Mouse (Mus musculus): ENCODE results near the gene Olfr1291-ps1. TPM values are rescaled to one million over a fixed set of nuclear protein-coding genes. Genes with fewer than 3 reads are reported as not detected.

Gene Olfr1291-ps1
- polyA plus RNA-seq (2015; fragmentation: Nextera tagmentation; extraction: Ambion mirVana) = not detected in 2 replicates

DNA sequence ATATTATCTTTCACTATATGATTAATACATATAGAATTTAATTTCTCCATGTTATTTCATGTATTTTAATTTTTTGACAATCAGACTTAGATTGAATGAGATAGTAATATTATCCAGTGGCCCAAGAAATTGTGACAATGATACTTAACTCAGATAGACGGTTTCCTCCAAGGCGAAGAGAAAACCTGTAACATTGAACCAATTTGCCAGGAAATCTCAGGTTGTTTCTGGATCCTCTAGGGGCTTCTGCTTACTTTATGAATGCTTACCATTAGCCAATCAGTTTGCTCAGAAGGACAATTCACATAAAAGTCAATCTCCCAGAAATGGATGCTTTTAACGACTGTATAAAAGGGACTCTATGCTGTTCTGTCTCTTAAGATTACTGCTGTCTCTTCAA is at the start of gene Olfr1291-ps1:
Gene Olfr1291-ps1 (plus strand): TSS at position 301 of the 400 bp plus-strand sequence.
- 87% methylated on average over 3 of the region's 3 CpGs for WGBS
- Histone ChIP-seq H3K4me1 (ENCODE audit: control insufficient read depth, insufficient read depth, low read length) (no peaks in the 10 kb centered on the region), H3K4me3 (replicated peaks; ENCODE audit: low read length) (no peak within 1 kb of the TSS)

DNA sequence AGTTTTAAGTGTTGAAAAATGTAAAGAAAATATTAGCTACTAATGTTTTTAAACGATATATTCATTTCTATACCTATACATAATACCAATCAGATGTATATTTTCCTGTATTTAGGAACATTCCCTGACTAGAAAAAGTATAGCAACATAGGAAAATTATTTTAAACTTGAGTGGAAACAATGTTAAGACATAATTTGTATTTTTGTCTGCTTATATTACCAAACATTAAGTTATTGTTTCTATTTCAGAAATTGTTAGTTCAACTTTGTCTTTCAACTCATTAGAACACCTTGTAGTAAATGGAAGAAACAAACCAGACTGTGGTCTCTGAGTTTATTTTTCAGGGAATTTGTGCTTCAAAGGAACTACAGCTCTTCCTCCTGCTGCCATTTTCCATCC is 48.1 kb upstream of the Olfr1291-ps1 start, which contains the start of gene Olfr1287:
Gene Olfr1287 (plus strand): TSS at position 301 of the 400 bp plus-strand sequence.
- 71% methylated on average over 1 of the region's 1 CpGs for WGBS
- Histone ChIP-seq H3K4me2 (ENCODE audit: low read depth, low read length) (no peak within 1 kb of the TSS), H3K4me1 (ENCODE audit: control insufficient read depth, insufficient read depth, low read length) (no peaks in the 10 kb centered on the region), H3K9ac (ENCODE audit: low read length) (no peak within 1 kb of the TSS), H3K27me3 (ENCODE audit: control insufficient read depth, insufficient read depth, low read length) (no peaks in the 10 kb centered on the region), H3K9me3 (replicated peaks; ENCODE audit: control insufficient read depth, low read length) (no peaks in the 10 kb centered on the region), H3K4me3 (replicated peaks; ENCODE audit: low read length) (no peak within 1 kb of the TSS), H3K36me3 (ENCODE audit: control insufficient read depth, insufficient read depth, low read length) (no peaks in the 10 kb centered on the region), H3K27ac (ENCODE audit: low read length) (no peak within 1 kb of the TSS)
- ATAC-seq (ENCODE audit: insufficient read depth, low FRiP score) = no peak

More for the DNA sequence above, at the start of gene Olfr1291-ps1:
- Histone ChIP-seq H3K36me3 (ENCODE audit: control insufficient read depth, insufficient read depth, low read length) (no peaks in the 10 kb centered on the region), H3K27me3 (ENCODE audit: control insufficient read depth, insufficient read depth, low read length) (no peaks in the 10 kb centered on the region), H3K9ac (ENCODE audit: low read length) (no peak within 1 kb of the TSS), H3K9me3 (replicated peaks; ENCODE audit: control insufficient read depth, low read length) (no peaks in the 10 kb centered on the region), H3K4me2 (ENCODE audit: low read depth, low read length) (no peak within 1 kb of the TSS), H3K27ac (ENCODE audit: low read length) (no peak within 1 kb of the TSS)
- ATAC-seq (ENCODE audit: insufficient read depth, low FRiP score) = no peak

DNA sequence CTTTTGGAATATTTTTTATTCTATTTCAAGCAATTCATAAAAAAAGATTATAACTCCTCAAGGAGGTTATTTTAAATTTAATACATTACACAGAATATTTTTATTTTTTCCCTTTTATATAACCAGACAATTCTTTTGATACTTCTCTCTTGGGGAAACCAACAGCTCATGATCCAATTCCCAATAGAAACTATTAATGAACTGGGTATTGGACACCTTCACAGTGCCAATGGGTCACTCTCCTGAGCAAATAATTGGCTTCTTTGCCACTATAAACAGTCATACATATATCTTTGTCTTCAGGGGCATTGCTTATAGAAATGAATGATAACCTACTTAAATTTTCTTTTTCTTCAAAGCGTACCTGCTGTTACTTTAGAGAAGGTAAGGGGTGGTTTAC is 23.2 kb upstream of the Olfr1291-ps1 start, which contains the start of gene Olfr1288:
Gene Olfr1288 (plus strand): TSS at position 301 of the 400 bp plus-strand sequence.
- H3K4me1 ChIP-seq (ENCODE audit: control insufficient read depth, insufficient read depth, low read length) = no peaks in the 10 kb centered on the region
- ATAC-seq (ENCODE audit: insufficient read depth, low FRiP score) = no peak
- WGBS = 93% methylated on average over 1 of the region's 1 CpGs
- H3K4me3 ChIP-seq (replicated peaks; ENCODE audit: low read length) = no peak within 1 kb of the TSS
- H3K9ac ChIP-seq (ENCODE audit: low read length) = no peak within 1 kb of the TSS
- no peaks in the 10 kb centered on the region for H3K36me3 ChIP-seq (ENCODE audit: control insufficient read depth, insufficient read depth, low read length)
- no peaks in the 10 kb centered on the region for H3K9me3 ChIP-seq (replicated peaks; ENCODE audit: control insufficient read depth, low read length)
- no peak within 1 kb of the TSS for H3K27ac ChIP-seq (ENCODE audit: low read length)
- H3K27me3 ChIP-seq (ENCODE audit: control insufficient read depth, insufficient read depth, low read length) = no peaks in the 10 kb centered on the region
- H3K4me2 ChIP-seq (ENCODE audit: low read depth, low read length) = no peak within 1 kb of the TSS

DNA sequence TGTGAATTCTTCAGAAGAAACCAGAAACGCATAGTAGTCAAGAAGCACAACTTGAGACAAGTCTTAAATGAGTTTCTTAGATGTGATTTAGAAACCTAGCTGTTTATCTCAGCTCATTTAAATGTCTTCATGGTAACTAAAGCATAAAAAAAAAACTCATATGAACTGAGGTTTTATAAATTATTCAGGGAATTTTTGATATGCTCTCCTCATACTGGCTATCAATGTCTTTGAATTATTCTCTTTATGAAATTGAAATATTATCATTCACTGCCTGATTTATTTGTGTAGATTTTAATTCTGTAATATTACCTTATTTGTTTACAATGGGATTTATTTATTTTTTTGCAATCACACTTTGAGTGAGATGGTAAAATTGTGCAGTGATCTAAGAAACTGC is 16.5 kb upstream of the Olfr1291-ps1 start, which contains the start of gene Olfr1289:
Gene Olfr1289 (plus strand): TSS at position 301 of the 400 bp plus-strand sequence.
- no peaks in the 10 kb centered on the region for H3K9me3 ChIP-seq (replicated peaks; ENCODE audit: control insufficient read depth, low read length)
- H3K4me1 ChIP-seq (ENCODE audit: control insufficient read depth, insufficient read depth, low read length) = no peaks in the 10 kb centered on the region
- no peak within 1 kb of the TSS for H3K4me3 ChIP-seq (replicated peaks; ENCODE audit: low read length)
- H3K9ac ChIP-seq (ENCODE audit: low read length) = no peak within 1 kb of the TSS
- ATAC-seq (ENCODE audit: insufficient read depth, low FRiP score) = no peak
- H3K4me2 ChIP-seq (ENCODE audit: low read depth, low read length) = no peak within 1 kb of the TSS
- no peaks in the 10 kb centered on the region for H3K36me3 ChIP-seq (ENCODE audit: control insufficient read depth, insufficient read depth, low read length)
- 80% methylated on average over 1 of the region's 1 CpGs for WGBS
- no peaks in the 10 kb centered on the region for H3K27me3 ChIP-seq (ENCODE audit: control insufficient read depth, insufficient read depth, low read length)
- H3K27ac ChIP-seq (ENCODE audit: low read length) = no peak within 1 kb of the TSS

DNA sequence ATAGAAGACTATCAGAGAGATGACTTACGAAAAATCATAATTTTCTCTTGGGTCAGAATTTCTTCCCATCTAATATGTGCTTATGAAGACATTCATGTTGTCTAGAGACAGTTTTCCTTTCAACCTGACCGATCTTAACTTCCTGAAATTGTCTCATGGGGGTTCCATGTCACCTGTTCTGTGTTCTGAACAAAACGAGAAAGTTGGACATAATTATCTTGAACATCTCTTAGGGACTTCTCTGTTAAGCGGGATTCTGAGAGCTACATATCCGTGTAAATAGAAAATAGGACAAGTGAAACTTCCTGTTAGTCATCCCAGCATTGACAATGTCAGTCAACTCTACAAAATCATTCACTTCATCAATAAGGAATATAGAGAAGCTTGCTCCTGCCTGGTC is 3.3 kb upstream of the Olfr1291-ps1 start, which contains the start of gene Olfr1290:
Gene Olfr1290 (minus strand): TSS at position 101 of the 400 bp plus-strand sequence.
- Histone ChIP-seq H3K4me2 (ENCODE audit: low read depth, low read length) (no peak within 1 kb of the TSS), H3K9me3 (replicated peaks; ENCODE audit: control insufficient read depth, low read length) (no peaks in the 10 kb centered on the region), H3K27me3 (ENCODE audit: control insufficient read depth, insufficient read depth, low read length) (no peaks in the 10 kb centered on the region), H3K9ac (ENCODE audit: low read length) (no peak within 1 kb of the TSS), H3K4me1 (ENCODE audit: control insufficient read depth, insufficient read depth, low read length) (no peaks in the 10 kb centered on the region), H3K4me3 (replicated peaks; ENCODE audit: low read length) (no peak within 1 kb of the TSS), H3K36me3 (ENCODE audit: control insufficient read depth, insufficient read depth, low read length) (no peaks in the 10 kb centered on the region), H3K27ac (ENCODE audit: low read length) (no peak within 1 kb of the TSS)
- 72% methylated on average over 5 of the region's 5 CpGs for WGBS
- ATAC-seq (ENCODE audit: insufficient read depth, low FRiP score) = no peak

DNA sequence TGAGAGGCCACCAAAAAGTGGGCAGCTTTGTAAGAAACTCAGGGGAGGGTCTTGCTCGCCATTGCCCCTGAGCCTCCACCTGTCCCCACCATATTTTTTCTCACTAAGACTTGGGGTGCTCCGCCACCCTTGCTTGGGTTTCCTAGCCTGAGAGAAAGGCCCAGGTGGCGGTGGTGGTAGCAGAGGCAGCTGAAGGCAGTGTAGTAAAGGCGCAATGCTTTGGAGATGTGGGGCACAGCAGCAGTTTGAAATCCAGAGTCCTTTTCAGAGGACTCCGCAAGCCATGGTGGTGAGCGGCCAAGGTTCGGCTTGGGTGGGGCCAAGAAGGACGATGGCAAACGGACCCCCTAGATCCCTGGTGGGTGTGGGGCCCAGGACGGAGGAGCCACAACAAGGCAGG is 20.5 kb downstream of the Olfr1291-ps1 start:
- WGBS = 85% methylated on average over 10 of the region's 10 CpGs
- no peak overlapping the region for H3K9ac ChIP-seq (ENCODE audit: low read length)
- H3K4me2 ChIP-seq (ENCODE audit: low read depth, low read length) = no peak overlapping the region
- ATAC-seq (ENCODE audit: insufficient read depth, low FRiP score) = no peak
- no peaks in the 10 kb centered on the region for H3K4me1 ChIP-seq (ENCODE audit: control insufficient read depth, insufficient read depth, low read length)
- no peak overlapping the region for H3K4me3 ChIP-seq (replicated peaks; ENCODE audit: low read length)
- no peaks in the 10 kb centered on the region for H3K9me3 ChIP-seq (replicated peaks; ENCODE audit: control insufficient read depth, low read length)
- H3K27me3 ChIP-seq (ENCODE audit: control insufficient read depth, insufficient read depth, low read length) = no peaks in the 10 kb centered on the region
- H3K36me3 ChIP-seq (ENCODE audit: control insufficient read depth, insufficient read depth, low read length) = no peaks in the 10 kb centered on the region
- H3K27ac ChIP-seq (ENCODE audit: low read length) = no peak overlapping the region

DNA sequence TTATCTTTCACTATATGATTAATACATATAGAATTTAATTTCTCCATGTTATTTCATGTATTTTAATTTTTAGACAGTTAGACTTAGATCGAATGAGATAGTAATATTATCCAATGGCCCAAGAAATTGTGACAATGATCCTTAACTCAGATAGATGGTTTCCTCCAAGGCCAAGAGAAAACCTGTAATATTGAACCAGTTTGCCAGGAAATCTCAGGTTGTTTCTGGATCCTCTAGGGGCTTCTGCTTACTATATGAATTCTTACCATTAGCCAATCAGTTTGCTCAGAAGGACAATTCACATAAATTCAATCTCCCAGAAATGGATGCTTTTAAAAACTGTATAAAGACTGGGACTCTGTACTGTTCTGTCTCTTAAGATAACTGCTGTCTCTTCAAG is 27.9 kb downstream of the Olfr1291-ps1 start, which contains the start of gene Olfr1293-ps:
Gene Olfr1293-ps (plus strand): TSS at position 301 of the 400 bp plus-strand sequence.
- 75% methylated on average over 1 of the region's 1 CpGs for WGBS
- Histone ChIP-seq H3K27ac (ENCODE audit: low read length) (no peak within 1 kb of the TSS), H3K27me3 (ENCODE audit: control insufficient read depth, insufficient read depth, low read length) (no peaks in the 10 kb centered on the region), H3K9me3 (replicated peaks; ENCODE audit: control insufficient read depth, low read length) (no peaks in the 10 kb centered on the region), H3K36me3 (ENCODE audit: control insufficient read depth, insufficient read depth, low read length) (no peaks in the 10 kb centered on the region), H3K9ac (ENCODE audit: low read length) (no peak within 1 kb of the TSS), H3K4me1 (ENCODE audit: control insufficient read depth, insufficient read depth, low read length) (no peaks in the 10 kb centered on the region), H3K4me3 (replicated peaks; ENCODE audit: low read length) (no peak within 1 kb of the TSS), H3K4me2 (ENCODE audit: low read depth, low read length) (no peak within 1 kb of the TSS)
- ATAC-seq (ENCODE audit: insufficient read depth, low FRiP score) = no peak

DNA sequence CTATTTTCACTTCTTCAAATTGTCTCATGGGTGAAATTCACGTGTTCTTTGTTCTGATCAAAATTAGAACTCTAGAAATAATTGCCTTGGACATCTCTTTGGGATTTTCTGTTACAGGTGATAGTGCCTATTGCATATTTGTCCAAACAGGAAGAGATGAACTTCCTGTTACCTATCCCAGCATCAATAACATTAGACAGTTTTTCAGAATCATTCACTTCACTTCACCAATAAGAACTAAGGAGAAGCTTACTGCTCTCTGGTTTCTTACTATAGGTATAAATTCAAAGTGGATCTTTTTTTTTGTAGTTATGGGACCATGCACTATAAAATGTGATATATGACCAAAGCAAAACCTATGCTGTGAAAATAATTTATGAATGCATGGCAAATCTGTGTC is 43.2 kb downstream of the Olfr1291-ps1 start, which contains the start of gene Olfr1294:
Gene Olfr1294 (minus strand): TSS at position 101 of the 400 bp plus-strand sequence.
- Histone ChIP-seq H3K9me3 (replicated peaks; ENCODE audit: control insufficient read depth, low read length) (no peaks in the 10 kb centered on the region), H3K27me3 (ENCODE audit: control insufficient read depth, insufficient read depth, low read length) (no peaks in the 10 kb centered on the region), H3K4me2 (ENCODE audit: low read depth, low read length) (no peak within 1 kb of the TSS), H3K4me3 (replicated peaks; ENCODE audit: low read length) (no peak within 1 kb of the TSS), H3K36me3 (ENCODE audit: control insufficient read depth, insufficient read depth, low read length) (no peaks in the 10 kb centered on the region), H3K4me1 (ENCODE audit: control insufficient read depth, insufficient read depth, low read length) (no peaks in the 10 kb centered on the region), H3K27ac (ENCODE audit: low read length) (no peak within 1 kb of the TSS), H3K9ac (ENCODE audit: low read length) (no peak within 1 kb of the TSS)
- 48% methylated on average over 1 of the region's 1 CpGs for WGBS
- no peak for ATAC-seq (ENCODE audit: insufficient read depth, low FRiP score)
